Mouse (Mus musculus) naive thymus-derived CD4-positive, alpha-beta T cell, adult 2 months (primary cell): Measurements from ENCODE around the gene Ubac1.

Source experiments
- DNase-seq: peaks from one replicate; pipeline ENCODE4 v3.0.0-alpha.2; 2011; ENCODE audit warnings: low read depth

The Ubac1 gene

GRCm38 (mm10) chr2:26021561-26022257 lies at the start of gene Ubac1:
TSS of gene Ubac1 (minus strand) at chr2:26021747.
- DNase-seq = peak; percentile 93

GRCm38 (mm10) chr2:26068592-26068991 lies 47.0 kb upstream of the Ubac1 start:
- DNase-seq = no peak

GRCm38 (mm10) chr2:26068175-26068574 lies 46.6 kb upstream of the Ubac1 start:
- DNase-seq = no peak

GRCm38 (mm10) chr2:26066527-26066926 lies 45.0 kb upstream of the Ubac1 start:
- DNase-seq = no peak

GRCm38 (mm10) chr2:26062742-26063427 lies 41.3 kb upstream of the Ubac1 start:
- DNase-seq = no peak

- DNase-seq = peak; percentile 52
Observed at GRCm38 (mm10) chr2:26062241-26062640, 40.7 kb upstream of the Ubac1 start.

GRCm38 (mm10) chr2:26061018-26061666 lies 39.6 kb upstream of the Ubac1 start:
- no peak for DNase-seq

GRCm38 (mm10) chr2:26057053-26057452 lies 35.5 kb upstream of the Ubac1 start:
- DNase-seq = no peak

- DNase-seq = no peak
Observed at GRCm38 (mm10) chr2:26056226-26056625, 34.7 kb upstream of the Ubac1 start.

GRCm38 (mm10) chr2:26055747-26056102 lies 34.2 kb upstream of the Ubac1 start:
- peak; percentile 44 for DNase-seq

- peak; percentile 89 for DNase-seq
Observed at GRCm38 (mm10) chr2:26055046-26055746, 33.6 kb upstream of the Ubac1 start.

GRCm38 (mm10) chr2:26052806-26053205 lies 31.3 kb upstream of the Ubac1 start:
- DNase-seq = no peak

GRCm38 (mm10) chr2:26048816-26049215 lies 27.3 kb upstream of the Ubac1 start:
- no peak for DNase-seq

GRCm38 (mm10) chr2:26044216-26044615 lies 22.7 kb upstream of the Ubac1 start:
- DNase-seq = no peak

GRCm38 (mm10) chr2:26042603-26043002 lies 21.1 kb upstream of the Ubac1 start:
- DNase-seq = no peak

- DNase-seq = no peak
Observed at GRCm38 (mm10) chr2:26041163-26041810, 19.7 kb upstream of the Ubac1 start.

GRCm38 (mm10) chr2:26039951-26040350 lies 18.4 kb upstream of the Ubac1 start:
- DNase-seq = no peak

GRCm38 (mm10) chr2:26037386-26037785 lies 15.8 kb upstream of the Ubac1 start:
- no peak for DNase-seq

GRCm38 (mm10) chr2:26034344-26035050 lies 12.9 kb upstream of the Ubac1 start:
- no peak for DNase-seq

- peak; percentile 24 for DNase-seq
Observed at GRCm38 (mm10) chr2:26030288-26030687, 8.7 kb upstream of the Ubac1 start.
